Mouse (Mus musculus): ENCODE measurements around the gene Cdc37l1.

The Cdc37l1 gene

DNA sequence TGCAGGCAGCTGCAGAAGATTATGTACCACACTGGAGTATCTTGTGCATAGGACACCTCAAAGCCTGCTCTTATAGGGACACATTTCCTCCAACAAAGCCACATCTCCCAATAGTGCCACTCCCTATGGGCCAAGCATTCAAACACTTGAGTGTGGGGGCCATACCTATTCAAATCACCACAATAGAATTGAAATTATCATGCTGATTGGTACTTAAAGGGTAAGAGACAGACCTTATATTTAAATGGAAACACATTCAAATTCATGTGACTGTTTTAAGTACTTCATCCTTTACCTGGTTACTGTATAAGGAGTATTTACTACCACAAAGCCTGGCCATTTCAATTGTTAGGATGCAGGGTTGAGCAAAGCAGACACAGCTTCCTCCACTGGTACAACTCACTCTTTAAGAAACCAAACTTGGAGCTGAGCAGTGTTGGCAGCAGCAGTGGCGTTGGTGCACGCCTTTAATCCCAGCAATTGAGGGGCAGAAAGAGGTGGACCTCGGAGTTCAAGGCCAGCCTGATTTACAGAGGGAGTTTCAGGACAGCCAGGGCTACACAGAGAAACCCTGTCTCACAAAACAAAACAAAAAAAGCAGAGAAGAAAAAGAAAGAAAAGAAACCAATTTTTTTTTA, 18.0 kb downstream of the Cdc37l1 start:
- DNase-seq (ENCODE audit: low spot score), result no peak

DNA sequence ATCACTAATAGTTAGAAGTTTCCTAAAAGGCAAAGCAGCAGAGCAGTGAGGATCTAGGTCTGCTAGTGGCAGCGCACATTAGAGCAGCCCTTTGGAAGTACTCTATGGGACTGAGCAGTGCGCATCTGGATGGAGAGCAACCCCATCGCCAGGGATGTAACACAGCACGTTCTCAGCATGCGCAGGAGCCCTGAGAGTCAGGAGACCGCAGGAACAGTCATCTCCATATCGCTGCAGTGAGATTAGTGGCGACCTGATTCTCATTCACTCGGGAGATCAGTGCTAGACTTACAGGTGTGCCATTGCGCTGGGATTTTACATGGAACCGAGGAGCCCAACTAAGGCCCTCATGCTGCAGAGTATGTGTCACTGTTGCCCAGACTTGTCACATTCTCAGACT, 18.9 kb downstream of the Cdc37l1 start:
- no peak for DNase-seq (ENCODE audit: low spot score)

- no peak for DNase-seq (ENCODE audit: low spot score)
These were observed 21.3 kb downstream of the Cdc37l1 start for GRCm38 (mm10) chr19:29011355-29011990.

DNA sequence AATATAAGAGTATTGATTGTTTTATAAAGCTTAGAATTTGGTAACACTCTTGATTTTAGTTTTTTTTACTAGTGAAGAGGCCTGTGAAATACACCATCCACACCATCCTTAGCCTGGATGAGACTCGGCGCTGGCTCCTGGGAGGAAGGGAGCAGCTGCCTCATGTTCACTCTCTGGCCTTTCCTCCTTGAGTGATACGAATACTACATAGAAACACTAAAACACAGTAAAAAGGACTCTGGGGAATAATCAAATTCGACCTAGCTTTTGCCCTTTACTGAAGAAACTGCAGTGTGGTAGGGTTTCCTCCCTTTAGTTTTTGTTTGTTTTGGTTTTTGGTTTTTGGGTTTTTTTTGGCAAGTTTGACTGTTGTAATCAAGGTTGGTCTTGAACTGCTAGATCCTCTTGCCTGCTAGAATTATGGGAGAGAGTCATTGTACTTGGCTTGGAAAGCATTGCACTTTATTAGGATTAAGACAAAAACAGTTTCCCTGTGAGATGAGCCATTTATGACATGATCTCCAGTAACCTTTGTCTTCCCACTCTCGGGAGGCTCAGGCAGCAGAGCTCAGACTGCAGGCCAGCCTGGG, 24.4 kb downstream of the Cdc37l1 start:
- DNase-seq (ENCODE audit: low spot score), result no peak

DNA sequence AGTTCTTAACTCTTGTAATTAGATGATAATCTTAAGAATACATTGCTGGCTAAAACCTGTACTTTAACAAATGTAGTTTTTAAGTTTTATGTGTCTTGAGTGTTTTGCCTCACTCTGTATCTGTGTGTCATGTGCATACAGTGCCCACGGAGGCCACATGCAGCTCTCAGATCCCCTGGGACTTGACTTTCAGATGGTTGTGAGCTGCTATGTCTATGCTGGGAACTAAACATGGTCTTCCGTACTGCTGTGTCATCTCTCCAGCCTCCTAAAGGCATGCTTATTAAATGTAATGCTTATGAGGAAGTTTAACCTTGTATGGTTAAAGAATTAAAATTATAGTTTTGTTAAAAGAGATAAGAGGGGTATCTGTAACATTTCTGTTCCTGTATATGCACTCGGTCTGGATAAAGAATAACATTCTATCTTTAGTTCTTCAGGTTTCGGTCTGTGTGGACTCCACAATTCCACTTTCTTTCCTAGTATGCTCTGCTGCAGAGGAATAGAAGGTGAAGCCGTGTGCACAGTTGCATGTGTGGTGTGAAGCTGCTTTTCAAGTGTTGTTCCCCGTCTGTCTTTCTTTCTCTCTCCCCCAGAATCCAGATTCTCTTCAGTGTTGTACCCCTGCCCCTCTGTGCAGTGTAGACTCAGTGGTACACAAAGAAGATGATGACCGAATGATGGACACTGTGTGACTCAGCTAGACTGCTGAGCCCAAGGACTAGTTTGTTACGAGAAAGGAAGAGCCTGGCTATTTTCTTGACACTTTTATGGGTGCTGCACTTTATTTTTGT, 25.5 kb downstream of the Cdc37l1 start:
- no peak for DNase-seq (ENCODE audit: low spot score)

- no peak for DNase-seq (ENCODE audit: low spot score)
These were observed 26.1 kb downstream of the Cdc37l1 start for GRCm38 (mm10) chr19:29016204-29016765.

GRCm38 (mm10) chr19:29016786-29017185, 26.6 kb downstream of the Cdc37l1 start:
- no peak for DNase-seq (ENCODE audit: low spot score)

GRCm38 (mm10) chr19:29019647-29020046, 29.5 kb downstream of the Cdc37l1 start:
- DNase-seq (ENCODE audit: low spot score), result no peak

- no peak for DNase-seq (ENCODE audit: low spot score)
These were observed 31.7 kb downstream of the Cdc37l1 start for GRCm38 (mm10) chr19:29021754-29022345.

GRCm38 (mm10) chr19:29024391-29024947, 34.3 kb downstream of the Cdc37l1 start:
- DNase-seq (ENCODE audit: low spot score), result no peak

- no peak for DNase-seq (ENCODE audit: low spot score)
These were observed 41.6 kb downstream of the Cdc37l1 start for GRCm38 (mm10) chr19:29031788-29032187.

DNA sequence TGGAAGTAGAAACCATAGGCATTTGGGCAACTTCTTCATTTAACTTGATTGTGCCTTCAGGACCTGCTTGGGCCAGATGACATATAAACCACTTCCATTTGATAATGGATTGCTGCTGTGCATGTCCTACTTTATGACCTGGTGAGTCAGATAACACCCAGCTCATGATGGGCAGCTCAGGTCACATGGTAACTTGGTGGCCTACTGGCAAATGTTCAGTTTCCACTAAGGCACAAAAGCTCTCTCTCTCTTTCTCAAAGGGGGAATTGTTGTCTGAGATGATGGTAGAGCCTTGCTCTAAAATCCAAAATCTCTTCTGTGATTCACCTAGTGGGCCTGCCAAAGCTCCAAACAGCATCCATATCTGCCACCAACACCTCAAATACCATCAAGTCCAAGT, 42.5 kb downstream of the Cdc37l1 start:
- DNase-seq (ENCODE audit: low spot score), result no peak

DNA sequence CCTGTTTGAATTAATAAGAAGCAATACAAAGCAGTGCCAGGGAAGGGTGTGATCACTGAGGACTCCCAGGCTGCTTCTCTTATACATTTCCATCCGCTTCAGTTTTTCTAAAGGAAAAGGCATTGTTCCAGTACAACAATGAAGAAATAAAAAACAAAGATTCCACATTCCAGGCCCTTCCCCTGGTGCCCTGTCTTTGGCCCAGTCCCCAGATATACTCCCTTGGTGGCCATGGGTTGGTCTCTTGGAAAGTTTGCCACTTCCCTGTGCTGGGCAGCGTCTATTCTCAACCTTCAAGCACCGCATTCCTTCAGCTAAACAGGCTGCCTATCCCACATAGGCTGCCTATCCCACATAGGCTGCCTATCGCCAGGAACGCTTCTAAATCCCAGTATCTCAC, 46.9 kb downstream of the Cdc37l1 start:
- DNase-seq (ENCODE audit: low spot score), result no peak

- DNase-seq (ENCODE audit: low spot score), result no peak
These were observed 47.4 kb downstream of the Cdc37l1 start for GRCm38 (mm10) chr19:29037541-29037940.

DNA sequence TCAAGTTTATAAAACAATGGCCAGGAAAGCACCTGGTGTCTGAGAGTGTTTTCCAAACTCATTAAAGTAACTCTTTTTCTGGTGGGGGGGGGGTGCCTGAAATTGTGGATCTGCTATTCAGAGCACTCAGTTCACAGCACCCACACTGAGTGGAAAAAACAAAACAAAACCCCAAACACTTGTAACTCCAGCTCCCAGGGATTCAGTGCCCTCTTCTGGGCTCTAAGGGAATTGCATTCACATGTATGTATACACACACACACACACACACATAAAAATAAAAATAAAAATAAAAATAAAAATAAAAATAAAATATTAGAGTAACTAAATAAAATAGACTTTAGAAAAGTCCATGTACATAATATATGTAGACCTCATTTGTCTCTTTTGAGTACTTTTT, 49.2 kb downstream of the Cdc37l1 start:
- DNase-seq (ENCODE audit: low spot score), result no peak

DNA sequence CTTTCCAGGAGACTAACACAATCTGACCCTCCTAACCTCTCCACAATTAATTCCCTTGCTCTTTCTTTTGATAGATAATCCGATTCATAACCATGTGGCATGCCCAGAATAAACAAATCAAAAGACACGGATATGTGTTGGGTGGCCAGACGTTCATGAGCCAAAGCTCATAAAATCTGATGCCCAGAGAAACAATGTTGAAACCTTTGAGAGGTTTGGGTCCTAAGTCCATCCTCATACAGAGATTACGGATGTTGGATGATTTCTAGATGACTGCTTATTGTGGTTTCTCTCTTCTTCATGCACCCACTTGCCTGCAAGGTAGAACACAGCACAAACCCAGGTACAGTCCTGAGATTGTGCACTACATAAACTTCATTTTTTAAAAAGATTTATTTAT, 50.1 kb downstream of the Cdc37l1 start:
- DNase-seq (ENCODE audit: low spot score), result no peak

GRCm38 (mm10) chr19:29042143-29042542, 52.0 kb downstream of the Cdc37l1 start:
- no peak for DNase-seq (ENCODE audit: low spot score)

DNA sequence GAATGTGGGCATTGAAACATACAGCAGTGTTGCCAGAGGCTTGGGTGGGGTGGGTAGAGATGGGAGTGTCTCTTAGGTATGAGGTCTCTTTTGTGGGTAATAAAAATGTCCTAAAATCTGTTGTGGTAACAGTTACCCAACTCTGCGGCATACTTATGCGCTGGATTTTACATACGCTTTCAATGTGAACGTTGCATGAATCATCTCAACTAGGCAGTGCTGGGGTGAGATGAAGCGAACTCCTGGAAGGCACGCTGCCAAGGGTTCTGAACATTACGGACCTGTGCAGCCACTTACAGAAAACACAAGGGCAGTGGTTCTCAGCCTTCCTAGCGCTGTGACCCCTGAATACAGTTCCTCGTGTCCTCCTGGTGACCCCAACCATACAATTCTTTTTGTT, 52.5 kb downstream of the Cdc37l1 start:
- DNase-seq (ENCODE audit: low spot score), result no peak

DNA sequence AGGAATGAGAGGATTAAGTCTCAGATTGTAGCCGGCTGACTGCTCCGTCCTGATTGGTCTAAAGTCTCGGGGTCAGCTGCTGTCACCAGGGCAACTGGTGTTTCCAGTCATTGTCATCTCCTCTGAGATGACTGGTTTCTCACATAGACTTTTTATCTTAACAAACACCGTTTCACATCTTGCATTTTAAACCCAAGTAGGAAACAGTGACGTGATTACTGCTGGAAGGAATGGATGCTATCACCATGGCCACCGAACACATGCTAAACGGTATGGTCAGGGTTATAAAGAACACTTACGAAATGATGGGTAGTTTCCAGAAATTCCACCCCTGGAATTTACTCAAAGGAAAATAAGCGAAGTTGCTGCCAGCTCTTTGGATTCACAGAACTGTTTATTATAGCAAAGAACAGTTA, 54.2 kb downstream of the Cdc37l1 start:
- DNase-seq (ENCODE audit: low spot score), result peak; percentile 63

- DNase-seq (ENCODE audit: low spot score), result peak; percentile 44
These were observed 55.2 kb downstream of the Cdc37l1 start for GRCm38 (mm10) chr19:29045369-29045768.

DNA sequence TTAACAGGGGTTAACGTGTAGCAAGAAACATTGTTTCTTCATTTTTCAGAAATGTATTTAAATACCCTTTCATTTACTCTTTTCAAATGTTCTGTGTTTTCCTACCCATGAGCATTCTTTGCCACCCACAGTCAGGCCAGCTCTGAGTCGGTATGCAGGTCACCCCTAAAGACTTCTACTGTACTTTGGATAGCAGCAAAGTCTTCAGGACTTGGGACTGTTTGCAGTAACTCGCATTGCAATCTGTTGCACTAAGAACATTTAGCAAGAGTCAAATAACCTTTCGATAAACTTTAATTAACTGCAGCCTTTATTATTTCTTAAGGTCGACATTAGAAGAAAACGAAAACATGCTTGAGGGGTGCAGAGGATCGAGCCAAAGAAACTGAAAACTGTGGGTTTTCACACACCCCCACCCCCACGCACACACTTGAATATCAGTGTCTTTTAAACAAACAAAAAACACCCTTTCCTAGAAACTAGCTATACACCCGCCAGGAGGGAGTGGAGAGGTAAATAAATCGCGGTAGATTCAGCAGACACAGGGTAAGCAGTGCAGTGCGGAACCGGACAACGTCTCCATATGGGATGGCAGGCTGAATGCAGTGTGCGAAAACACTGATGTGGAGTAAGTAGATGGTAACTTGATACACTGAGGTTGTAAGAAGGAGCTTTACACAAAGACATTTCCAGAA, 56.0 kb downstream of the Cdc37l1 start:
- peak; percentile 72 for DNase-seq (ENCODE audit: low spot score)
